Mouse (Mus musculus) activated CD4-positive, CD25-positive, alpha-beta regulatory T cell, adult 4 months (primary cell): ENCODE data around the gene Megf11. TPM values are rescaled to one million over a fixed set of nuclear protein-coding genes. Genes with fewer than 3 reads are reported as not detected.

ENCODE experiments used
- polyA plus RNA-seq, 2 experiments: library from polyadenylated mRNA; unstranded; fragments of 100-300 nt; shearing (Covaris generic); gene quantifications; one replicate each; pipeline ENCODE4 v1.2.1; 2017

Megf11 gene
- polyA plus RNA-seq, 2 experiments from 2014 or later = 0.14 to 0.28 TPM

Other genes starting within 250 kb of the Megf11 start
- 1 to 10 TPM; 5.6 to 7.7 TPM for gene Zwilch, start 212.5 kb upstream of the Megf11 start, polyA plus RNA-seq
- gene Rpl4, start 212.3 kb upstream of the Megf11 start, polyA plus RNA-seq = 1,000 to 10,000 TPM; 3,242 to 3,314 TPM
- 10 to 100 TPM; 52.3 to 56.8 TPM for gene Snapc5, start 206.4 kb upstream of the Megf11 start, polyA plus RNA-seq
- gene Uchl4, start 150.4 kb upstream of the Megf11 start, polyA plus RNA-seq = 10 to 100 TPM in 1 of 2 experiments, 1 to 10 TPM in 1; 4.4 to 12.2 TPM
- gene Map2k1, start 132.0 kb upstream of the Megf11 start, polyA plus RNA-seq = 10 to 100 TPM; 22.9 to 26.6 TPM
- 10 to 100 TPM; 74.5 to 93.6 TPM for gene Tipin, start 104.0 kb upstream of the Megf11 start, polyA plus RNA-seq
- gene Dis3l, start 44.3 kb upstream of the Megf11 start, polyA plus RNA-seq = 1 to 10 TPM; 9.5 to 9.8 TPM